Mouse (Mus musculus) lung, embryonic 14.5 days (tissue): Measurements from ENCODE around the gene Lmf1. TPM values are rescaled to one million over a fixed set of nuclear protein-coding genes. Genes with fewer than 3 reads are reported as not detected.

Experiments used
- ATAC-seq: fragments of 200-750 bp; cut with Nextera tagmentation; 2 replicates; pipeline ENCODE4 v1.8.0; 2017; ENCODE audit warnings: mild to moderate bottlenecking, moderate TSS enrichment, moderate library complexity; ENCODE audit not compliant: insufficient read depth
- DNase-seq: peaks from one replicate; pipeline ENCODE4 v3.0.0-alpha.2; 2015
- H3K27ac ChIP-seq: fragments of 300-500 bp; sonication (generic); 2 replicates; pipeline ENCODE4 v1.5.1; 2014; ENCODE audit warnings: low read depth, mild to moderate bottlenecking, moderate library complexity
- H3K27me3 ChIP-seq: fragments of 300-500 bp; sonication (generic); 2 replicates; pipeline ENCODE4 v1.6.1; 2014; ENCODE audit warnings: low read length, control low read depth; ENCODE audit not compliant: insufficient read depth
- H3K36me3 ChIP-seq: fragments of 300-500 bp; sonication (generic); 2 replicates; pipeline ENCODE4 v1.6.1; 2014; ENCODE audit warnings: control low read depth; ENCODE audit not compliant: insufficient read depth
- H3K4me1 ChIP-seq: fragments of 300-500 bp; sonication (generic); 2 replicates; pipeline ENCODE4 v1.6.1; 2014; ENCODE audit warnings: antibody characterized with exemption, control low read depth; ENCODE audit not compliant: insufficient read depth
- H3K4me2 ChIP-seq: fragments of 300-500 bp; sonication (generic); 2 replicates; pipeline ENCODE4 v1.6.1; 2014; ENCODE audit warnings: mild to moderate bottlenecking
- H3K4me3 ChIP-seq: fragments of 300-500 bp; sonication (generic); 2 replicates; pipeline ENCODE4 v1.5.1; 2014; ENCODE audit warnings: low read depth, low read length
- H3K9ac ChIP-seq: fragments of 300-500 bp; sonication (generic); 2 replicates; pipeline ENCODE4 v1.6.1; 2014
- H3K9me3 ChIP-seq: fragments of 300-500 bp; sonication (generic); 2 replicates; pipeline ENCODE4 v1.6.1; 2016; ENCODE audit warnings: low read depth, low read length, control low read depth
- CTCF ChIP-seq: IDR thresholded peaks from 2 replicates; pipeline ENCODE4 v1.5.1; 2016; ENCODE audit warnings: antibody characterized with exemption, low read depth
- WGBS: fragments of 180-500 bp; shearing (Covaris S2); extraction: QIAGEN DNeasy Blood & Tissue Kit; methylation state at CpG from one replicate; pipeline ENCODE4 v1.1.7; 2014; 5-methylcytosine and 5-hydroxymethylcytosine counted together
- polyA plus RNA-seq: library from polyadenylated mRNA; unstranded; fragments of >200 nt; fragmentation: Nextera tagmentation; extraction: Ambion mirVana; gene quantifications from 2 replicates; pipeline ENCODE4 v1.2.1, GENCODE M21; 2014

Gene Lmf1
- polyA plus RNA-seq, 1 experiment from 2014 or later, result 25.7 TPM

DNA sequence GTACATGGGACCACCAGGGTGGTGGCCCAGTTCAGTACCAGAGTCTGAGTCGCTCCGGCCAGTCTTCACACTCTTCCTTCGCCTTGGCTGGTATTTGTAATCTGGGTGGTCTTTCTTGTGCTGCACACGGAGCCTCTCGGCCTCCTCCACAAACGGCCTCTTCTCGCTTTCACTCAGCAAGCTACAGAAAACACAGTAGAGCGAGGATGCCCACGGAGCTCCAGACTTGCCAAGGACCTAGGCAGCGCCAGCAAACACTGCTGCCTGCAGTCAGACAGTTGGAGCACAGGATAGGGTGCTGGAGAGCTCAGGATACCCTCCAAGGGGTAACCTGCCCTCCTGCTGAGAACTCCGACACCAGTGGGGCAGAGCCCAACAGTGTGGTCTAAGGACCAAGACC, 10.0 kb upstream of the Lmf1 start:
- no peak for DNase-seq
- peaks cover 27% of the 10 kb centered on the region for H3K27me3 ChIP-seq
- H3K27ac ChIP-seq, result no peak overlapping the region
- H3K9ac ChIP-seq, result no peak overlapping the region
- H3K4me2 ChIP-seq, result no peak overlapping the region; the same call in 1 of the 2 replicates
- no peaks in the 10 kb centered on the region for H3K36me3 ChIP-seq
- H3K4me3 ChIP-seq, result no peak overlapping the region
- no peak for ATAC-seq
- H3K4me1 ChIP-seq, result peaks cover 4% of the 10 kb centered on the region; the same call in 1 of the 2 replicates
- no peak for TF ChIP-seq CTCF
- 71% methylated on average over 11 of the region's 11 CpGs for WGBS
- H3K9me3 ChIP-seq, result no peaks in the 10 kb centered on the region

- peaks cover 4% of the 10 kb centered on the region; the same call in 1 of the 2 replicates for H3K4me1 ChIP-seq
- H3K27ac ChIP-seq, result no peak overlapping the region
- peak overlapping the region; percentile 92 for H3K4me2 ChIP-seq
- no peak for DNase-seq
- no peak for TF ChIP-seq CTCF
- 4% methylated on average over 54 of the region's 54 CpGs for WGBS
- H3K36me3 ChIP-seq, result no peaks in the 10 kb centered on the region
- H3K9ac ChIP-seq, result peak overlapping the region; percentile 41
- H3K9me3 ChIP-seq, result no peaks in the 10 kb centered on the region
- ATAC-seq, result no peak; the same call in none of the 2 replicates
- H3K4me3 ChIP-seq, result peak overlapping the region; percentile 44
- H3K27me3 ChIP-seq, result peaks cover 27% of the 10 kb centered on the region
Measured at GRCm38 (mm10) chr17:25569833-25570647, 8.8 kb upstream of the Lmf1 start.

GRCm38 (mm10) chr17:25570648-25571452, 8.0 kb upstream of the Lmf1 start, which contains the start of gene Sox8:
Sox8 (minus strand) TSS chr17:25570686.
- peak; percentile 86 for ATAC-seq
- H3K4me1 ChIP-seq, result peaks cover 4% of the 10 kb centered on the region; the same call in 1 of the 2 replicates

GRCm38 (mm10) chr17:25571453-25571820, 7.4 kb upstream of the Lmf1 start:
- 5% methylated on average over 8 of the region's 8 CpGs for WGBS
- Histone ChIP-seq H3K27ac (no peak overlapping the region), H3K36me3 (no peaks in the 10 kb centered on the region), H3K4me2 (peak overlapping the region; percentile 92), H3K4me1 (peaks cover 4% of the 10 kb centered on the region; the same call in 1 of the 2 replicates), H3K9ac (peak overlapping the region; percentile 9; the same call in 1 of the 2 replicates), H3K27me3 (peaks cover 27% of the 10 kb centered on the region), H3K9me3 (no peaks in the 10 kb centered on the region), H3K4me3 (peak overlapping the region; percentile 44)
- TF ChIP-seq CTCF, result no peak
- DNase-seq (no peak), ATAC-seq (no peak)

More at GRCm38 (mm10) chr17:25570648-25571452, 8.0 kb upstream of the Lmf1 start, which contains the start of gene Sox8:
- H3K4me2 ChIP-seq, result peak within 1 kb of the TSS; percentile 92
- peaks cover 27% of the 10 kb centered on the region for H3K27me3 ChIP-seq
- H3K9ac ChIP-seq, result peak within 1 kb of the TSS; percentile 41
- no peak within 1 kb of the TSS for H3K27ac ChIP-seq
- no peaks in the 10 kb centered on the region for H3K9me3 ChIP-seq
- WGBS, result 1% methylated on average over 59 of the region's 61 CpGs
- H3K36me3 ChIP-seq, result no peaks in the 10 kb centered on the region
- peak within 1 kb of the TSS; percentile 44 for H3K4me3 ChIP-seq
- peak; percentile 94 for DNase-seq
- peak; percentile 46 for TF ChIP-seq CTCF

GRCm38 (mm10) chr17:25575208-25575971, 3.5 kb upstream of the Lmf1 start:
- no peak overlapping the region for H3K9ac ChIP-seq
- peaks cover 5% of the 10 kb centered on the region; the same call in 1 of the 2 replicates for H3K4me1 ChIP-seq
- no peaks in the 10 kb centered on the region for H3K36me3 ChIP-seq
- peaks cover 4% of the 10 kb centered on the region for H3K27me3 ChIP-seq
- ATAC-seq, result no peak
- 62% methylated on average over 12 of the region's 12 CpGs for WGBS
- no peaks in the 10 kb centered on the region for H3K9me3 ChIP-seq
- no peak overlapping the region for H3K27ac ChIP-seq
- no peak overlapping the region for H3K4me3 ChIP-seq
- peak; percentile 37 for DNase-seq
- H3K4me2 ChIP-seq, result no peak overlapping the region
- no peak for TF ChIP-seq CTCF

DNA sequence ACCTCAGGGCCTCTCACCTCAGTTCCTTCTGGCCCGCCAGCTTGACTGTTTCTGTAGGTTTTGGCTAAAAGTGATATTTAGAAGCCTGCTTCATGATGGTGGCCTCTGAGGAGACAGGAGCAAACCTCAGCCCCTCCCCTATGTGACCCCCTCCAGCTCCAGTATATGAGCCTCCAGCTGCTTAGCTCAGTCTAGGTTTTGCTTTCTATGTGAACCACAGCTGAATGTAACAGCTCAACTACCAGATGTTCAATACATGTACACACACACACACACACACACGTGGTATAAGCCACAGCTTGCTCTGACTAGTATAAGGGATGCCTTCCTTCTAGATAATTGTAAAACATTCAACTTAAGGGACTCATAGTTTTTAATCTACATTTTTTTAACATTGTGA, 2.9 kb upstream of the Lmf1 start:
- no peaks in the 10 kb centered on the region for H3K9me3 ChIP-seq
- no peak for TF ChIP-seq CTCF
- no peak for DNase-seq
- peaks cover 5% of the 10 kb centered on the region; the same call in 1 of the 2 replicates for H3K4me1 ChIP-seq
- no peak overlapping the region for H3K27ac ChIP-seq
- no peaks in the 10 kb centered on the region for H3K36me3 ChIP-seq
- WGBS, result 63% methylated on average over 2 of the region's 2 CpGs
- H3K27me3 ChIP-seq, result peaks cover 3% of the 10 kb centered on the region; the same call in 1 of the 2 replicates
- no peak overlapping the region for H3K4me2 ChIP-seq
- no peak overlapping the region for H3K4me3 ChIP-seq
- no peak overlapping the region for H3K9ac ChIP-seq
- ATAC-seq, result no peak
